Mouse (Mus musculus): ENCODE data around the gene Hrasls5. TPM values are rescaled to one million over a fixed set of nuclear protein-coding genes. Genes with fewer than 3 reads are reported as not detected.

Gene Hrasls5
- polyA plus RNA-seq, 1 experiment from 2014 or later: not detected

DNA sequence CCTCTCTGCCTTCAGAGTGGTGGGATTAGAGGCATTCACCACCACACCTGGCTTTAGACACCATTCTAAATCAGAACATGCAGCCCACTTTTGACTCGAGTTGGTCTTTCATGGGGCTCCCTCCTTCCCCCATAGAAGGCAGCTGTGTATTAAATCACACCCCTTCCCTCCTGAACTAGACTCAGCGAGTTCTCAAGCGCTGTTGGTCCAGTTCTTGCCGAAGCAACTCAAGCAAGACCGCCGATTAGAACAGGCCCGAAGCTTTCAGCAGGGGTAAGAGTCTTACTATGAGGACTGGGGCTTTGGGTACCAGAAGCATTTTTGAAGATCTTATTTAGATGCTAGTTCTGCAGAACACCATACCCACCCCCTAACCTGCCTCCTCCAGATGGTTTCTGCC lies 810 bp downstream of the Hrasls5 start:
- 75% methylated on average over 7 of the region's 7 CpGs for WGBS
- peaks cover 7% of the 10 kb centered on the region; the same call in 1 of the 2 replicates for H3K27me3 ChIP-seq
- H3K4me1 ChIP-seq: peaks cover 16% of the 10 kb centered on the region
- no peak overlapping the region for H3K9ac ChIP-seq
- no peak overlapping the region for H3K4me3 ChIP-seq
- no peak for ATAC-seq (ENCODE audit: insufficient number of reproducible peaks, low FRiP score, low TSS enrichment, low read depth)
- no peaks in the 10 kb centered on the region for H3K36me3 ChIP-seq
- H3K9me3 ChIP-seq: no peaks in the 10 kb centered on the region
- no peak overlapping the region for H3K4me2 ChIP-seq
- no peak overlapping the region for H3K27ac ChIP-seq

DNA sequence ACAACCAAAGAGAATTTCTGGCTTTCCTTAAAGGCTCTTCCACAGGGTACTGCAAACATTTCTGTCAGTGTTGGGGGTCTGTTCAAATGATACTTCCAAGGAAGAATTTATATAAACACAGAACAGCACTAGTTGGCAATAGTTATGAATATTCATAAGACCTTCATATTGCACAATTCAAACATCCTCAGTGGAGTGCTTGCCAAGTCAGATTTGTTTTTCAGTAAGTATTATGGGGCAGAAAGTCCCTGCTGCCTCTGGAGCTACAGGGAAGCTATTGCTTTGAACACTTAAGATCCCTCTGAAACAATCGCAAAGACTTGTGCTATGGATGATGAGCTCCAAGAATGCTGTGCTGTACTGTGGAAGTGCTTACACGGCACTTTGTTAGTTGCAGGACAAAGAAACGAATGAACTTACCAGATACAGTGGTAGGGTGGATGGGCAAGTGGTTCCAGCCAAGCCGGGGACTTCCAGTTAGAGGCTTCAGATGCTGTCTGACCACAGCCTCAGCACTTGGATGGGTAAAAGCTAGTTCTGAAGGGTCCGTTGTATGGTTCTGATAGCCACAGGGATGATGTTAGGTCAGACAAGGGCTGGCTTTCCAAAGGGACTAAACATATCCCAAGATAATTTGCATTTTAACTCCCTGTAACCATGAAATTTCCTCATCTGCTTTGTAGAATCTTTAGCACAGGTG lies 4.0 kb downstream of the Hrasls5 start:
- no peak for ATAC-seq (ENCODE audit: insufficient number of reproducible peaks, low FRiP score, low TSS enrichment, low read depth)
- Histone ChIP-seq H3K9me3 (no peaks in the 10 kb centered on the region), H3K4me2 (no peak overlapping the region), H3K36me3 (no peaks in the 10 kb centered on the region), H3K9ac (no peak overlapping the region), H3K4me1 (peaks cover 16% of the 10 kb centered on the region), H3K27me3 (peaks cover 10% of the 10 kb centered on the region; the same call in 1 of the 2 replicates), H3K4me3 (no peak overlapping the region), H3K27ac (no peak overlapping the region)
- 74% methylated on average over 5 of the region's 5 CpGs for WGBS

DNA sequence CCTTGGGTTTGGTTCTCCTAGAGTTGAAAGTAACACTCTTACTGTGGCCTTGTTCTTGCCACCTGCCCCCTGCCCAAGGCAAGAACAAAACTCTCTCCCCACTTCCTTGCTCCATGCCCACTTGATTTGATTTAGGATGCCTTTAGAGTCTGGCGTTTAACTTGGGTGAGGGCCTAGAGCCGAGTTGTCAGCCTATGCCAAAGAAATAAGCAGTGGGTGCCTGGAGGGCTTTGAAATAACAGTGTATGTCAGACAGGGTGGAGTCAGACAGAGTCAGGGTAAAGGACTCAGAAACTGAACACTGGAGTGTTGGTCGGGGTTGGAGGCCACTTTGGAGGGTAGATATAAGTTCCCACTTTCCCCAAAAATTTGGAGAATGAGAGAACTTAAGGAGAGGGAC lies 4.7 kb downstream of the Hrasls5 start:
- Histone ChIP-seq H3K4me1 (peaks cover 10% of the 10 kb centered on the region), H3K36me3 (no peaks in the 10 kb centered on the region), H3K9ac (no peak overlapping the region), H3K9me3 (no peaks in the 10 kb centered on the region), H3K4me2 (no peak overlapping the region), H3K27me3 (peaks cover 10% of the 10 kb centered on the region; the same call in 1 of the 2 replicates), H3K4me3 (no peak overlapping the region), H3K27ac (no peak overlapping the region)
- WGBS: 30% methylated on average over 3 of the region's 3 CpGs
- ATAC-seq (ENCODE audit: insufficient number of reproducible peaks, low FRiP score, low TSS enrichment, low read depth): no peak

DNA sequence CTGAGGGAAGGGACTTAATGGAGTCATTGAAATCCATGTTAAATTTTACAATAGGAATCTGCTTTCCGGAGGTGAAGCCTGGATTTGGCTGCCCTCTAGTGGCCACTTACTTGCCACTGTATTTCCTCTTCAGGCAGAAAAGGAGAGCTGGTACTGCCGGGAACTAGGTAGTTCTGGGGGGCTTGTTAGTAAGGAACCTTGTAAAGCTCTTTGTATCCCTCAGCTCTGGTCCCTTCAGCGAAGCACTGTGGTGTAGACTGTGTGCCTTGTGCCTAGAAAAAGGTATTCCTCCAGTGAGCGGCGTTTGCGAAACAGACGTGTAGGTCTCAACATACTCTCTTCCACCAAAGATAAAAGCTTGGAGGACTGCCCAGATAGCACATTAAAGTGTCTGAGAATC lies 5.4 kb downstream of the Hrasls5 start:
- H3K9me3 ChIP-seq: no peaks in the 10 kb centered on the region
- peaks cover 6% of the 10 kb centered on the region; the same call in 1 of the 2 replicates for H3K27me3 ChIP-seq
- 40% methylated on average over 7 of the region's 7 CpGs for WGBS
- no peak for ATAC-seq (ENCODE audit: insufficient number of reproducible peaks, low FRiP score, low TSS enrichment, low read depth)
- peaks cover 4% of the 10 kb centered on the region for H3K4me1 ChIP-seq
- no peak overlapping the region for H3K4me3 ChIP-seq
- no peak overlapping the region for H3K4me2 ChIP-seq
- no peak overlapping the region for H3K27ac ChIP-seq
- no peaks in the 10 kb centered on the region for H3K36me3 ChIP-seq
- H3K9ac ChIP-seq: no peak overlapping the region

DNA sequence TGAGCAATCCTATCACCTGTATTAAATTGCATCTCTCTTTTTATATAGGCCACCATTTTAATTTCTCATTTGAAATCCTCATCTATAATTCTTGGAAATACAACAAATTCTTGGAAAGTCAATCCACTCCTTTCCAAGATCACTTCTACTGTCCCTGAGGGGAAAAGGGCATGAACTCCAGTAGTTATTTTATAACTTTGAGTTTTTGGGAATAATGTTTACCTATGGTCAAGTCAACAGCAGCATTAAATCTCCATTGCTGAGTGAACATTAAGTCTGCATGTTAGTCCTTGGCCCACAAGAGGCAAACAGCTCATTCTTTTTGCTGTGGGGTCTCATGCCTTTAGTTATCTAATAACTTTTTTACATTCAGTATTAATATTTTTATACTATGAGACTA lies 20.7 kb downstream of the Hrasls5 start:
- no peaks in the 10 kb centered on the region for H3K4me1 ChIP-seq
- H3K9me3 ChIP-seq: no peaks in the 10 kb centered on the region
- no peaks in the 10 kb centered on the region for H3K27me3 ChIP-seq
- H3K4me3 ChIP-seq: no peak overlapping the region
- H3K9ac ChIP-seq: no peak overlapping the region
- H3K4me2 ChIP-seq: no peak overlapping the region
- no peaks in the 10 kb centered on the region for H3K36me3 ChIP-seq
- H3K27ac ChIP-seq: no peak overlapping the region
- ATAC-seq (ENCODE audit: insufficient number of reproducible peaks, low FRiP score, low TSS enrichment, low read depth): no peak

DNA sequence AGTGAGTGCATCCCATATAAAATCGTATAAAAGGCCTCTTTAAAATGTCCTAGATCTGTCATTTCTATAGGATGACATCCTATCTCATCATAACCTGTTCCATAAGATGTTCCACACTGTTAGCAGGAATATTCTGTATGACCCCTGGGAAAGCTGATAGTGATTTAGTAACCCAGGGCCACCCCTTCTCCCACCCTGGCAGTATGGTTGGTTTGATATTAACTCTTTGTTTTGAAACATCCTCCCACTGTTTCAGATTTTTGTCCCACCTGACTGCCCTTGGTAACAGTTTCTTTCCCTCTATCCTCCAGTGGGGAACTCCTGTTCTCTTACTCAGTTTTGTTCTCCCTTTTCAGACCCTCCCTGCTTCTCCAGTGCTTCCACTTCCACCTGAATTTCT lies 21.4 kb downstream of the Hrasls5 start:
- Histone ChIP-seq H3K4me2 (no peak overlapping the region), H3K9ac (no peak overlapping the region), H3K27ac (no peak overlapping the region), H3K27me3 (no peaks in the 10 kb centered on the region), H3K9me3 (no peaks in the 10 kb centered on the region), H3K36me3 (no peaks in the 10 kb centered on the region), H3K4me3 (no peak overlapping the region), H3K4me1 (no peaks in the 10 kb centered on the region)
- WGBS: 68% methylated on average over 1 of the region's 1 CpGs
- ATAC-seq (ENCODE audit: insufficient number of reproducible peaks, low FRiP score, low TSS enrichment, low read depth): no peak

DNA sequence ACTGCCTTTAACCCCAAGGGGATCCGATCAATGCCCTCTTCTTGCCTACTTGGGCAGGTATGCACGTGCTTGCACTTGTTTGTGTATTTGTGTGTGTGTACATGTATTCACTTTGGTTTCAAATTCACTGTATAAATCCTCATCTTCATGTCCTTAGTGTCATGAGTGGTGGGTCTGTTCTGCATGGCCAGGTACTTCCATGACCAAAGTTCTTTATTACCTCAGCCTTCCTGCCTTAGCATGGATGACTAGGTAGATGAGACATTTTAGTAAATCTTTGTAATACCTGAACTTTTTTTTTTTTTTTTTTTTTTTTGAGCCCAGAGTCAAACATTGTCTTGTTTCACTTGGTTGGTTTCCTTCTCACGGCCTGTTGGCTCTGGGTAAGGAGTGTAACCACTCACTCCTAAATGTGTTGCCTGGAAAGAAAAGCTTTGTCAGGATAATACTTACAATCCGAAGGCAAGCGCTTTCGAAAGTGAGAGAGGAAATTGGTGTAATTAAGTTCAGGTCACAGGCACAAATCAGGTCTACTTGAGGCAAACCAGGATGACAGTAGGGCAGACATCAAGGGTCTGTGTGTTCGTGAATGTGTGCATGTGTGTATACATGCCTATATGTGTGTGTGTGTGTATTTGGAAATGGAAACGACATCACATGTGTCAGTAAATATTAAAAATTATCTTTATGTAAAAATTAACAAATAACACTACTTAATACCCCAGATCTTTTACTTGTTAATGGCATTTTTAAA lies 36.7 kb downstream of the Hrasls5 start:
- H3K9me3 ChIP-seq: no peaks in the 10 kb centered on the region
- H3K27ac ChIP-seq: no peak overlapping the region
- H3K4me2 ChIP-seq: no peak overlapping the region
- H3K4me1 ChIP-seq: no peaks in the 10 kb centered on the region
- H3K4me3 ChIP-seq: no peak overlapping the region
- no peak overlapping the region for H3K9ac ChIP-seq
- 79% methylated on average over 8 of the region's 8 CpGs for WGBS
- ATAC-seq (ENCODE audit: insufficient number of reproducible peaks, low FRiP score, low TSS enrichment, low read depth): no peak
- no peaks in the 10 kb centered on the region for H3K27me3 ChIP-seq
- H3K36me3 ChIP-seq: no peaks in the 10 kb centered on the region

DNA sequence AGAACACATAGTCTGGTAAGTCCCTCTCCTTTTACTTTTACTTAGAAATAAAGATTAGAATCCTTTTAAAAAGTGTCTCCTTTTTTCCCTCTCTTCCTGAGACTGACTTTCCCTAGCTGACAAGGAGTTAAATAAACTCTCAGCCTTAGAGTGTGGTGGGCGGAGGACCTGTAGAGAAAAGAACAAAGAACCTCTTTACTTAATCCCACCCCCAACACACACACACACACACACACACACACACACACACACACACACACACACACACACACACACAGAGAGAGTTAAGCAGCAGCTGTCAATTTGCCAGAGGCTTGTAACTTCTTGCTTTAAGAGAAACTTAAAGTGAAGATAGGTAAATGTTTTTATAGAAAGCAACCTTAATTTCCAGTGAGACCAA lies 59.7 kb downstream of the Hrasls5 start:
- Histone ChIP-seq H3K9ac (no peak overlapping the region), H3K27me3 (no peaks in the 10 kb centered on the region)

DNA sequence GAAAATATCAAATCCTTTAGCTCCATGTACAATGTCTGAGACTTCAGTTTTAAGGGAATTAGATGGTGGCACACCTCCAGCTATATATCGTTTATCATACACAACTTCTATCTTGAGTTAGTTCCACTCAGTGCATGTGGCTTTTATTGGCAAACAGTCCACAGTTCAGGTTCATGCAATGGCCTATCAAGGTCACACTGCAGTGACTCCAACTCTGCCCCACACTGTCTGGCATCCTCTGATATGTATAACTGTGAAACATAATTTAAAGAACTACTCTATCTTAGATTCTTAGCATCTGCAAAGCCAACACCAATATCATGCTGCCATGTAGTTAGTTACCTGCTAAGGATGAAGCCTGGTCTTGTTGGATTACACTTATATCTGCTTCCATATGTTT lies 75.6 kb downstream of the Hrasls5 start:
- Histone ChIP-seq H3K9me3 (no peaks in the 10 kb centered on the region), H3K27ac (no peak overlapping the region), H3K4me1 (no peaks in the 10 kb centered on the region), H3K4me3 (no peak overlapping the region), H3K36me3 (no peaks in the 10 kb centered on the region), H3K27me3 (no peaks in the 10 kb centered on the region), H3K4me2 (no peak overlapping the region), H3K9ac (no peak overlapping the region)
- ATAC-seq (ENCODE audit: insufficient number of reproducible peaks, low FRiP score, low TSS enrichment, low read depth): no peak
- 69% methylated on average over 1 of the region's 1 CpGs for WGBS

More for the DNA sequence above, 59.7 kb downstream of the Hrasls5 start:
- Histone ChIP-seq H3K9me3 (no peaks in the 10 kb centered on the region), H3K36me3 (no peaks in the 10 kb centered on the region), H3K27ac (no peak overlapping the region), H3K4me3 (no peak overlapping the region), H3K4me2 (no peak overlapping the region), H3K4me1 (no peaks in the 10 kb centered on the region)
- no peak for ATAC-seq (ENCODE audit: insufficient number of reproducible peaks, low FRiP score, low TSS enrichment, low read depth)
- 13% methylated on average over 1 of the region's 1 CpGs for WGBS

Other genes starting within 250 kb of the Hrasls5 start
- 24.8 and 26.0 TPM in 2 replicates for gene Spindoc, start 229.5 kb upstream of the Hrasls5 start, polyA plus RNA-seq (2015; fragmentation: Nextera tagmentation; extraction: Ambion mirVana)
- gene 2700081O15Rik, start 194.9 kb upstream of the Hrasls5 start, polyA plus RNA-seq (2015; fragmentation: Nextera tagmentation; extraction: Ambion mirVana): 6.4 and 7.8 TPM in 2 replicates
- 122 and 129 TPM in 2 replicates for gene Rtn3, start 129.3 kb upstream of the Hrasls5 start, polyA plus RNA-seq (2015; fragmentation: Nextera tagmentation; extraction: Ambion mirVana)
- 14.3 and 16.6 TPM in 2 replicates for gene Atl3, start 118.5 kb upstream of the Hrasls5 start, polyA plus RNA-seq (2015; fragmentation: Nextera tagmentation; extraction: Ambion mirVana)
- gene Pla2g16, start 55.1 kb upstream of the Hrasls5 start, polyA plus RNA-seq (2015; fragmentation: Nextera tagmentation; extraction: Ambion mirVana): 12.9 and 15.8 TPM in 2 replicates
- gene Lgals12, start 5.3 kb upstream of the Hrasls5 start, polyA plus RNA-seq (2015; fragmentation: Nextera tagmentation; extraction: Ambion mirVana): 0.64 and 0.96 TPM in 2 replicates
- not detected in 2 replicates for gene Slc22a19, start 98.8 kb downstream of the Hrasls5 start, polyA plus RNA-seq (2015; fragmentation: Nextera tagmentation; extraction: Ambion mirVana)
- gene Slc22a26, start 190.1 kb downstream of the Hrasls5 start, polyA plus RNA-seq (2015; fragmentation: Nextera tagmentation; extraction: Ambion mirVana): not detected in 2 replicates